Mouse (Mus musculus) heart, adult 9 months (tissue): Measurements from ENCODE around the gene Pola1.

Source experiments
- DNase-seq, 2 experiments: peaks; one replicate each; pipeline ENCODE4 v3.0.0; 2022; ENCODE audit warnings: low spot score in 2 of 2

Gene Pola1

DNA sequence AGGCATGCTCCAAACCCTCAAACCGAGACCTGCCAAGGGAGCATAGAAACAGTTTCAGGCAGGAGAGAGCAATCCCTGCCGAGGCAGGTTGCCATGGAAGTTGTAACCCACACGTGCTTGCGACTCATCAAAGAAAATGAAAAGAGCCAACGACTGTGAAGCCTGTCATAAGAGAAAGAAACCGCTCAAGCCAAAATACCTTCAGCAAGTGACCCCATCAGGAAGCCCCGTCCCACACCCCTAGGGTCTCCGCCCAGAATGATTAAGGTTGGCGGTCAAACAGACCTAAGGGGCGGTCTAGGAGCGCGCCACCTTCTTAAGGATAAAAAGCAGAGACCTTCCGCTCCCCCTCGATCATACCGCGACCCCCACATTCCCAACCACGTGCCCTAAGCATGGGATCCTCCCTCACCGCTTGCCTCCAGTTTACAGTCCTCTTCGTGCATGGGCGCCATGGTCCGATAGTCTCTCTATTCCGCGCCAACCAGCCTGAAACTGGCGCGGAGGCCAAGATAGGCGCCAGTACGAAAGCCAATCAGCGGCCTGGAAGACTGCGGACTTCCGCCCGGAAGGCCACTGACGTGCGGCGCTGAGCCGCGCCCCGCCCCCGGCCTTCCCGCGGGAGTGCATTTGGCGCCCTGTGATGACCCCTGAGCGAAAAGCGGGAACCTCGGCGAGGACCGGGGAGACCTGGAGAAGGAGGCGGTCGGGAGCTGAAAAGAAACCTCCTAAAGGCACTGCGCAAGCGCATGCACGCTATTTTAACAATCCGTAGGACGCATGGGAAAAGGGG is at the start of gene Pola1:
TSS of gene Pola1 (minus strand) at position 499 of the 793 bp plus-strand sequence.
- DNase-seq = peak; percentile 91

DNA sequence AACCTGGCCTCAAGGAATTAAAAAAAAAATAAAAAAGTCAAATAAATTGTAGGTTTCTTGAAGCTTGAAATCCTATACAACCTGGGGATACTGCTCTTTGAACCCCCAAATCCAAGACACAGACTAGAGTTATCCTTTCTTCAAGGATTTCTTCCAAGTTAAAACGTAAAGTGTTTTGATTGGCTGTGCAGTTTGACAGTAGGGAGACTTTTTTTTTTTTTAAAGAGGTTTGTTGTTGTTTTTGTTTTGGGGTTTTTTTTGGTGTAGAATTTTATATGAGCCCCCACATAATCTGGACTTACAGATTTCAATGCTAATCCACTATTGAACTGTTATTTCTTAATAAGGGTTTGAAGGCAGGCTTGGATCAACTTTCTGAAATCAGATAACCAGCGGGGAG is 44.3 kb upstream of the Pola1 start:
- no peak for DNase-seq

DNA sequence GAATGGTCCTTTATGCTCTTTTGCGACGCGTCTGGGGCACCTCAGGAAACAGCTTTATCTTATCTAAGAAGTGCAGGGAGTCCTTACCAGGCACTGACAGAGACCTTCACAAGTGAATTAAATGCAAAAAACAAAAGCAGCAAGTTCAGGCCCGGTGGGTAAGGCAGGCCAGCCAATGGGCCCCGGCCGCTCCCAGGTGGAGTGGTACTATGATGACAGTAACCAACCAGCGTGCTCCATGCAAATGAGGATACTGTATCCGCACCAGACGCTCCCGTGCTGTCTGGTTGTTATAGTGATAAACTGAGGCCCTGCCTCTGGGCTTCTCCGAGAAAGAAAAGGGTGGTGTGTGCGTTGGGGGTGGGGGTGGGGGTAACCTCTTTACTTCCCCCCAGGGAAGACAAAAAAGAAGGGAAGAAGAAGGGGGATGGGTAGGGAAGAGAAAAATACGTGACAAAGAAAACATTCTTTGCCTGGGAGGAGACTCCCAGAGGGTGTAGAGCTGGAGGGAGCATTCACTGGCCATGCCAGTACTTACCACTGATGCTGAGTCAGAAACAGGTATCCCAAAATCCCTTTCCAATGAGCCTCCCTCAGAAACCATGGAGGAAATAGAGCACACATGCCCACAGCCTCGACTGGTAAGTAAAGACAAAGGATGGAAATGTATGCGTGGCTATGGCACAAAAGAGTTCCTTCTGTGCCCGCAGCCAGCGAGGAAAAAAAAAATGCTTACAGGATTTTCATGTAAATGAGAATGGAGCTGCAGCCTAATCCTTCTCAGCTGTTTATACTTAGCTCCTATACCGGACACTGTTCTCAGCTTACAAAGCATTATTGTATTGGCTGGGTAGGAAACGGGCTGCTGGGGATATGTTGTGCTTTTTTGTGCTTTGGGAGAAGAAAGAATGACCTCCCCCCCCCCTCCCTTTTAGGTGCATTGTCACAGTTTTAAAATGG is 43.2 kb upstream of the Pola1 start:
- DNase-seq = peak in 1 of 2 experiments; percentile 3

DNA sequence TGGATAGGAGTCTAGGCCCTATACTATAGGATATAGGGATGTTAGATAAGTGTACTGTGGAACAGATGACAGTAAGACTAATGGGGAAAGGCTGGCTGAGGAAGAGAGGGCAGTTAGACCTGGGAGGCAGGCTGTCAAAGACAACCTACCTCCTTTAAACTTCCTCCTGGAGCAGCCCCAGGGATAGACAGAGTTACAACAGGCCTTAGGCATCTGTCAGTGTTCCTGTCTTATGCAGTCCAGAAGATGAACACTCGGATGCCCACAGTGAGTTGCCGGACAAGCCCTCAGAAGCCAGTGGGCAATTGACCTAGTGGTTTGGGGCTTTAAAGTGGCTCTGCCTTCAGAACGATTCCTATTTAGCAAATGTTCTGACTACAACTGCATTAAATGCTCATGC is 42.5 kb upstream of the Pola1 start:
- DNase-seq = no peak

DNA sequence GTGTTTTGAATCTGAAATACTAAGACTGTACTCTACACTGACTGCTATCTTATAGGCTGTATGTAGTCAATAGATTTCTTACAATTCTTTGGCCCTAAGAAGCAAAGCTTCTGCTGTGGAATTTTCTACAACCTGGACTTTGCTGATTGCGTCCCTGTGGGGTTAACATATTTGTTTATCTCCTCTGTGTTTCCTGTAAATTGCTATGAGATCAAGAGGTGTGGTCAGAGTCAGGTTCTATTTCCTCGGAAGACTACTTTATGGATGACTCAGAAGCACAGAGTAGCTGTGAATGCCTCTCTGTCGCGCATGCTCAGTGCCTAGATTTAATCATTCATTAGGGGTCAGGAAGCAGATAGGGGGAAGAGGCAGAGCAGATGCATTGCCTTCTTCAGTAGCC is 32.8 kb upstream of the Pola1 start:
- no peak for DNase-seq

DNA sequence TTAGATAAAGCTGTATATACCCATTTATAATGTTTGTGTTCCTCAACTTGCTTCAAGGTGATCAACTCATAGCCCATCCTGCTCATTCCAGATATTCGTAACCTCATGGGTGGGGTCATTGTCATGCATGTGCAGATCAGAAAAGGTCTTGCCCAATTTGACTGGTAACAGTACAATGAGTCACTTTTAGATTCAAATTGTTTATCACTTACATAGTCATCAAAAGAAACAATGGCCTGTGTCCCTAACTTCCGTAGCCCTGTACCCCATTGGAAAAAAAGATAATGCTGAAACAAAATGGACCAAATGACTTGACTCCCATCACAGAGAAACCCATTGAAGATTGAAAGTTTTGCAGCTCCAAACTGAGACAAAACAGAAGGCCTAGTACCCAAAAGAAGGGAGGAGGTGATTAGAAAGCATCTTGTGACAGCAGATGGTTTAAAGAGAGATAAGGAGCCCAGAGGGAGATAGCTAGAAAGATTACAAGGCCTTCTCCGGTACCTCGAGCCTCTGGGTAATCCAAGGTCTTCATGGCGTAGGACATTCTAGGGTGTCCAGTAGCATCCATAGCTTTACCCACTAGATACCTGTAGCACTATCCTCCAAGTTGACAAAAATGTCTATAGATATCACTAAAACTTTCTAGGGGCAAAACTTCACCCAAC is 32.1 kb upstream of the Pola1 start:
- DNase-seq = no peak

DNA sequence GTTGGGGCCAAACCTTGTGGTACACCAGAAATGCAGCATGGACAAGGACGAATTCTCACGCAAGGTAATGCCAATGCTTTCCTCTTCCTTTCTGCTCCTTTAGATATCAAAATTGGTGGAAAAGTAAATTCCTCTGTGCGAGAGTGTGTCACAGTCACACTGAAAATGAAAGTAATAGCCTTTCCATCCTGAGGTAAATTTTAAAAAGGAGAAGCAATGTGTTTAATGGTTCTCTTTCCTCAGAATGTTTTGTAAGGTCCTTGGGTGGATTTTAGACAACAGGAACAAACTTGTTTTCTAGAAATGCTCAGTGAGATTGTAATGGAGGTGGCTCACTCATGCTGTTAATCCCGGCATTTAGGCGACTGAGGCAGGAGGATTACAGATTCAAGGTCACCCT is 23.2 kb upstream of the Pola1 start:
- no peak for DNase-seq

DNA sequence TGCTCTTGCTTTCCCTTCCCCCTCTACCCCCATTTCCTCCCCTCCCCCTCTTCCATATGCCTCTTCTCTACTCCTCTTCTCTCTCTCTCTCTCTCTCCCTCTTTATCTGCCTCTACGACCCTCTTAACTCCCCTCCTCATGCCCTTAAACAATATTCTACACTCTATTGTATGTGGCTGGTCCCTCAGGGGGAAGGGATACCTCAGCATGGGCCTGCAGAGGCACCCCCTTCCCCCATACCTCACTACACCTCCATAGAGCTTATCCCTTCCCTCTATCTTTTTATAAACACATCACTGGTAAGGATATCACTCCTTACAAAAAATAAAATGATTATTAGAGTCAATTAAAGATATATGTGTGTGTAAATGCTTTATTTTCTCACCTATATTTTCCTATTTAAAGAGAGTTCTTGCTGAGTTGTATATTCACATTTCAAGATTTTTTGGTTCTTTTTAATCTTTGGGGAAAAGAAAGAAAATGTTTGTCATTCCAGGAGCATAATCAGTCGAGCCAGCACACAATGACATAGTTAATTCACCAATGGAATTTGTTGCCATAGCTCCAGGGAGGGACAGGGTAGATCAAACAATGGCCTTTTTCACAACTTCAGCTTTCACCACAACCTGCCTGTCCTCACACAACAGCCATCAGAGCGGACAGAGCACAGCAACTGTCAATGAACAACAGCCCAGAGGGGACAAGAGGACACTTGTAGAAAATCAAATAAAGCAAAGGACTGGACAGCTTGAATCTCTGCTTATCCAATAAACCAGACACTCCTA is 22.5 kb upstream of the Pola1 start, which contains the start of gene Pcyt1b:
TSS of gene Pcyt1b (plus strand) at position 646 of the 785 bp plus-strand sequence.
- DNase-seq = no peak

DNA sequence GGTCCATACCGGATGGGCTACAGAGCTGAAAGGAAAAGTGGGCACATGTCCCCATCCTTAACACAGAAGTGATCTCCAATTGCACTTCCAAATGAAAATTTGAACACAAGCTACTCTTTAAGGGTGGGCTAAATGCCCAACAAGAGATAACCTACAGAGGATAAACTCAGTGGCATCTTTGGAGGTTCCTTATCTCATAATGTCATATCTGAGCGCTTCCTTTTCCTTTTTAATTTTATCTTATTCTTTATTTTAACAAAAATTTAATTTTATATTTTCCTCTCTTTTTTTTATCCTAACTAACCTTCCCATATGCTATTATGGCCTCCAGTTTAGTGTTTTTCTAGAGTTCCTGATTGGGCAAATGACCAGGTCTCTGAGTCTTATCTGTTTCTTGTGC is 18.8 kb upstream of the Pola1 start:
- DNase-seq = no peak

DNA sequence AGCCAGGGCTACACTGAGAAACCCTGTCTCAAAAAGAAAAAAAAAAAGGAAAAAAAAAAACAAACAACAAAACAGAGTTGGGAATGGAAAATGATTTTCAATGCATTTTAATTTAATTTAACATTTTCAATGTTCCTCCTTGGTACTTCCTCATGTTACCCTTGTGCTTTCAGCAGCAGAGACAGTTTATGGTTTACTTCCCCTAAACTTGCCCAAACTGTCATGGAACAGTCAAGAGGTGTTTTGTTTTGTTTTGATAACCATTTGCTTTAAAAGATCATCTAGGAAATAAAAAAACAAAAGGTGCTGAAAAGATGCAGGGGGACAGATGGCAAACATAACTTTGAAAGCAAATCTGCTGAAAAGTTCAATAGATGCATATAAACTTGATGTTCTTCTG is 12.1 kb upstream of the Pola1 start:
- no peak for DNase-seq

DNA sequence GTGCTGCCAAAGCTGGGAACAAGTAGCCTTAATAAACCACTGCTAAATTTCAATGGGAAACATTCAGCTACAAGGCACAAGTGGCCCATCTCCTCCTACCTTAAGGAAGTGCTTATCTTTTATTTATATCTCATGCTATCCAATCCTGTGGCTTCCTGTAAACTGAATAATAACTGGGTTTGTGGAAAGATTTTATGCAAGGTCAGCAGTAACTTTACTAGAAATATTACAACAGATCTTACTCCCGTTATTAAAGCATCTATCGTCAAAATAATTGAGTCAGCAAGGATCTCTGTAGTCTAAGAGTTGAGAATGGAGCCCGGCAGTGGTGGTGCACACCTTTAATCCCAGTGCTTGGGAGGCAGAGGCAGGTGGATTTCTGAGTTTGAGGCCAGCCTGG is 11.6 kb upstream of the Pola1 start:
- DNase-seq = no peak

DNA sequence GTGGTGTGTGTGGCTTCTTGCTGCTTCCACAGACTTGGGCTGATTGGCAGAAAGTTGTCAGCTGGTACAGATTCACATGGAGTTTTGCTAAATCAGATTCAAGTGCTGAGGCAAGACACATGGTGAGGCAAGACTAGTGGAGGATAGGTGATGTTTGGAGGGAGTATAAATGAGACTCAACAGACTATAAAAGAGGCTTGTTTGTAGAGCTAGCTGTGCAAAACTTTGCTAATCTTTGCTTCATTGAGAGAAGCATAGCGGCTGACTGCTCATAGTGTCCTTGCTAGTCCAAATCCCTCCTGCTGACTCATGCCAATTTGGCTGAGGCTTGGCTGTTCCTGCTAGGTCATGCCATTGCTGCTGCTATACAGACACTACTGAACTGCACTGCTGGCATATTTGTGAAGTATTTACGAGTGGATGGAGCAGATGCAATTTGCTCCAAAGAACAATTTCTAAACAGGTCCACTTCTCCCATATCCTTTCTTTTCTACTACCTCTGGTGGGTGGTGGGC is 3.0 kb upstream of the Pola1 start:
- peak in 1 of 2 experiments; percentile 6 for DNase-seq

DNA sequence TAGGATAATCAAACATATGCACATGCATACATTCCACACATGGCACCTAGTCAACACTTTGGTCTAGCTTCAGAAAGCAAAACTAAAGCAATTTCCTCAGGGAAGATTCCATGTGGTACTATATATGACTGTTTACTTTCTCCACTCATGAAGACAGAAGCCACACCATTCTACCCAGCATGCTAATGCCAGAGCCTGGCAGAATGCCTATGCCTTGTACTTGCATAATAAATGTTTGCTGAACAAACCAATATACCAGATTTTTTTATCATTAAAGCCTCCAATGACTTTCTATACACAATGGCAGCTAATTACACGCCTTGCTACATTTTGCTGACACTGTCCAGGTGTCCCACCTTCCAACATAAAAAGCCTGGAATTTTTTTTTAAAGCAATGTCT is 1.7 kb downstream of the Pola1 start:
- no peak for DNase-seq

DNA sequence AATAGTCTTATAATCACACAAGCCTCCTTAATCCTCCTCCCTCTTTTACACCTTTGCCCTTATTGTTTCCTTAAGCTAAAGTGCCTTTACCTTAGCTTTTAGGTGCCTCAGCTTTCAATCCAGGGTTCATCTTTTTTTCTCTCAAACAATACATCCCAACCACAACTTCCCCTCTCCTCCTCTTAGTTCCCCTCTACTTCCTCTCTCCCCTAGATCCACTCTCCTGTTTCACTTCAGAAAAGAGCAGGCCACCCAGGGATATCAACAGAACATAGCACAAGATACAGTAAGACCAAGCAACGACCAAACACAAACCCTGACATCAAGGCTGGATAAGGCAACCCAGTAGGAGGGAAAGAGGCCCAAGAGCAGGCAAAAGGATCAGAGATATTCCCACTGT is 29.7 kb downstream of the Pola1 start:
- DNase-seq = no peak

DNA sequence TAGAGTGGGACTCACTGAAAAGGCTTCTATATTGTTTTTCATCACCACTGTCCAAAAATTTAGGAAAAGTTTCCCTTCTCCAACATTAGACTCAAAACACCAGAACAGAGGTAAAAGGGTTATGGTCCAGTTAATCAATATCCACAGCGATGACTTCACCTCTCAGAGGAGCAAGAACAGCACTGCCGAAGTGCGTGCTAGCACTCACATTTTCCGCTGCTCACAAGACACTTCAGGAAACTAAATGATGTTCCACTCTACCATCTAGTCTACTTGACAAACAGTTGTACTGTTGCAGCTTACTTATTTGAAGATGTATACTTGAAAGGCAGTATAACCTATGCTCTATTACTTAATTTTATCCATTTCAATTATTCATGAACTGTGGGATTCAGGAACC is 37.7 kb downstream of the Pola1 start:
- DNase-seq = no peak

DNA sequence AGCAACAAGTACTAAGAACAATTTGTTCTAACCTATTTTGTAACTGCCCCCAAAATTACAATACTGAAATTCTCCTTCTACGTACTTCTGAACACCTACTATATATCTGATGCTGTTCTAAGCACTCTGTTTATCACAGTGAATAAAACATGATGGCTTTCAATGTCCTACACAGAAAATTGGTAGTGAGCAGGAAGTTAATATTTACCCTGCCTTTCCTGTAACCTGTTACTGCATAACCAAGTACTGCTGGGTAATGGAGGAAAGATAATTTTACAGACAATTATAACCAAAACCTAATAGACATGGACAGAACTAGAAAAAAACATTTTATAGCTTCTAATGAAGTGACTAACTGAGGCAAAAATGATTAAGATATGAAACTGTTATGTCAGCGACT is 51.0 kb downstream of the Pola1 start:
- no peak for DNase-seq

DNA sequence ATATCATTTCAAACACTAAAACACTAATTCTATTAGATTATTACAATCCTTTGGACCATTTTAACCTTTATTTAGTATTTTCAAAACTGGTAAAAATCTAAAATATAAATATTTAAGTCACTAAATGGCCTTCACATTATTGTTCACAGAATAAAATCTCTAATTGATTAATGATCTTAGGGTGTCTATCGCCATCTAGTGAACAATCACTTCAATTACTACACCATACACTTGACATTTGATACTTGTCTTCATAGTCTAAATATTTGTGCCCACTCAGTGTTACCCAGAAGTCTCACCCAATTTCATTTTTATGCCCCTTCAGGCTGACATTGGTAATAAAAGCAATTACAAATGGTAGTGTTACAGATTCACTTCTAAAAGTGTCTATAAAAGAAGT is 74.8 kb downstream of the Pola1 start:
- no peak for DNase-seq

DNA sequence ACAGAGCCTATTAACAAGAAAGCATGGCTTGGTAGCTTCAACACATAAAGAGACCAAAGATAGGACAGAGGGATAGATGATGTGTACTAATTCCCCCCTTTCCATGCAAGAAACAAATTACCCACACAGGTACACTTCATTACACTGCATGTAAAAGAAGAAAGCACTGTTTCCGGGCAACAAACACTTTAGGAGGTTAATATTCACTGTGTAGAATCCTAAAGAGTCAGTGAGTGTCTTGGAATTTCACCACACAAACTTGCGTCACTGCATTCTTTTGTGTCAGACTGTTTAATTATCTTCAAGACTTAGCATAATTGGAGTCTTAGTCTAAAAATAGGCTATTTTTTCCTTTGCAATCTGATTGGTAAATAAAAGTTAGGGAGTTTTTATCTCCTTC is 92.2 kb downstream of the Pola1 start:
- no peak for DNase-seq

DNA sequence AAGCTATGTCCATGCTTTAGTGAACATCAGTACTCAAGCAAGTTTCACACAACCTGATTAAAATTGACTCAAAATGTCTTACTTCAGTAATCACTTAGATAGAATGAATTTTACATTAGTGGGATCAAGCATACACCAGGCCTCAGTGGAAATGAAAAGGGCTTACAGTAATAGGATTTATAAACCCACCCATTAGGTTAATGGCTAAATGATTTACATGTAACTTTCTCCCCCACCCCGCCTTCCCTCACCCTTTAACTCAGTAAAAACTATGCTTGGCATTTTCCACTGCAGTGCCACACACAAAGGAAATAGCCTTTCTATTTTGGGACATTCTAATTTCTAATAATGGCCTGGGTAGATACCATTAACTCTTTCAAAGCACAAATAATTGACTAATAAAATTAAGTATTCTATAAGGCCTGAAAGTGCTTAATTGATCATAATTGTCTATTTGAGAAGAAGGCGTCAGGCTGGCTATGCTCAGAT is 129.0 kb downstream of the Pola1 start:
- DNase-seq = no peak

DNA sequence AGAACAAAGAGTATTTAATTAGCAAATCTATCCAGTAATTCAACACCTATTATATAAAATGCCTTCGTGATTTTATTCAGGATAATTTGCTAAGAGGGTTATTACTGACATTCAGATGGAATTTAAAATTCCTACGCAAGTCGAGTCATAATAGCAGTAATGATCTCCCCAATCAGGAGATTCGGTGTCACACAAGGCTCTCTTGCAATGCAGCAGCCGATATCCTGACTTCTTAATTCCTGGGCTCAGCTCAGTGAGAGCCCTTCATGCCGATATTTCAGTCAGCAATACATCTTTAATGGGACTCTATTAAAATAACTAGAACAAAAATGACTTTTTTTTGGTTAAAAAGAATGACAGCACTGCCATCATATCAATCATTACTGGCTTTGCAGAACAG is 134.4 kb downstream of the Pola1 start:
- no peak for DNase-seq

DNA sequence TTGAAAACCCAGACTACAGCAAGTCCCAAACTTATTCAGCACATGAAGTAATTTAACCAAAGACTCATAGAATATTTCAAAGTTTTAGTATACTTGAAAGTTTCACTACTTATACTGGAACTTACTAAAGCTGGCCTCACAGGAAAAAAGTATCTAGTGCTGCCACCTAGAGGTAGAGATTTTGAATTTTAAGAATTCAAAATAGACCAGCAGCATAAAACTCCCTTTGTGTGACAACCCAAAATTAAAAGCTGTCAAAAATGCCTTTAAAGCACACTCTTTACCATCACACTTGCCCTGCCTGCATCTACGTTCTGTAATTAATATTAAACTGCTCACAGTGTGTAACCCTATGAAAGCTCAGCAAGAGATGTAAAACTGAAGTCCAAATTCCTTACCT is 166.2 kb downstream of the Pola1 start:
- no peak for DNase-seq
